Mouse (Mus musculus): ENCODE measurements around the gene Hmgn1.

GRCm38 (mm10) chr16:96158511-96159080 is 31.1 kb upstream of the Hmgn1 start:
- no peak for TF ChIP-seq POLR2A (IDR thresholded peaks at IDR 0.05; ENCODE audit: insufficient read depth, low read length)
- no peak for TF ChIP-seq CTCF (IDR thresholded peaks at IDR 0.05; ENCODE audit: low read depth, low read length)

Measured in ES-Bruce4 (cell line).